Mouse (Mus musculus): ENCODE data around the gene Rps6kc1.
"Not testable (repeated sequence)": the region's sequence is repeated elsewhere in the genome, so short reads cannot be mapped to it uniquely, and the experiment has no call there.

Rps6kc1 gene

GRCm38 (mm10) chr1:190911415-190912123 is at the start of gene Rps6kc1:
Gene Rps6kc1, minus strand, starts transcription at chr1:190911770.
- peak; percentile 81 for DNase-seq (ENCODE audit: low read depth, low spot score)

GRCm38 (mm10) chr1:190958821-190959220 is 47.3 kb upstream of the Rps6kc1 start:
- no peak for DNase-seq (ENCODE audit: low read depth, low spot score)

GRCm38 (mm10) chr1:190953009-190953408 is 41.4 kb upstream of the Rps6kc1 start:
- no peak for DNase-seq (ENCODE audit: low read depth, low spot score)

- no peak for DNase-seq (ENCODE audit: low read depth, low spot score)
Measured at GRCm38 (mm10) chr1:190951014-190951413, 39.4 kb upstream of the Rps6kc1 start.

GRCm38 (mm10) chr1:190948846-190949245 is 37.3 kb upstream of the Rps6kc1 start:
- no peak for DNase-seq (ENCODE audit: low read depth, low spot score)

GRCm38 (mm10) chr1:190948439-190948838 is 36.9 kb upstream of the Rps6kc1 start:
- DNase-seq (ENCODE audit: low read depth, low spot score), result no peak

GRCm38 (mm10) chr1:190947986-190948385 is 36.4 kb upstream of the Rps6kc1 start:
- no peak for DNase-seq (ENCODE audit: low read depth, low spot score)

- DNase-seq (ENCODE audit: low read depth, low spot score), result peak; percentile 50
Measured at GRCm38 (mm10) chr1:190944109-190944760, 32.7 kb upstream of the Rps6kc1 start.

GRCm38 (mm10) chr1:190939803-190940202 is 28.2 kb upstream of the Rps6kc1 start:
- DNase-seq (ENCODE audit: low read depth, low spot score), result no peak

GRCm38 (mm10) chr1:190930181-190930580 is 18.6 kb upstream of the Rps6kc1 start:
- DNase-seq (ENCODE audit: low read depth, low spot score), result no peak

GRCm38 (mm10) chr1:190929010-190929695 is 17.6 kb upstream of the Rps6kc1 start:
- DNase-seq (ENCODE audit: low read depth, low spot score), result no peak

- DNase-seq (ENCODE audit: low read depth, low spot score), result peak; percentile 93
Measured at GRCm38 (mm10) chr1:190928370-190929009, 16.9 kb upstream of the Rps6kc1 start.

GRCm38 (mm10) chr1:190927751-190928369 is 16.3 kb upstream of the Rps6kc1 start:
- no peak for DNase-seq (ENCODE audit: low read depth, low spot score)

GRCm38 (mm10) chr1:190927311-190927710 is 15.7 kb upstream of the Rps6kc1 start:
- no peak for DNase-seq (ENCODE audit: low read depth, low spot score)

GRCm38 (mm10) chr1:190924812-190925211 is 13.2 kb upstream of the Rps6kc1 start, which contains the start of gene Angel2:
Gene Angel2, plus strand, starts transcription at chr1:190925112.
- DNase-seq (ENCODE audit: low read depth, low spot score), result not testable (repeated sequence)

GRCm38 (mm10) chr1:190919725-190920469 is 8.3 kb upstream of the Rps6kc1 start:
- DNase-seq (ENCODE audit: low read depth, low spot score), result no peak

- DNase-seq (ENCODE audit: low read depth, low spot score), result no peak
Measured at GRCm38 (mm10) chr1:190918938-190919337, 7.4 kb upstream of the Rps6kc1 start.

GRCm38 (mm10) chr1:190912623-190913022 is 1.1 kb upstream of the Rps6kc1 start:
- DNase-seq (ENCODE audit: low read depth, low spot score), result no peak

- DNase-seq (ENCODE audit: low read depth, low spot score), result no peak
Measured at GRCm38 (mm10) chr1:190910836-190911235, 734 bp downstream of the Rps6kc1 start.

- DNase-seq (ENCODE audit: low read depth, low spot score), result no peak
Measured at GRCm38 (mm10) chr1:190904714-190905113, 6.9 kb downstream of the Rps6kc1 start.

- DNase-seq (ENCODE audit: low read depth, low spot score), result no peak
Measured at GRCm38 (mm10) chr1:190904136-190904535, 7.4 kb downstream of the Rps6kc1 start.

All from retina, adult 2 months (tissue).